Mouse (Mus musculus) lung, adult 2 months (tissue): ENCODE results near the gene Rnf145.

Experiments
- CTCF ChIP-seq: fragments of 200-500 bp; IDR thresholded peaks from 2 replicates; pipeline ENCODE4 v1.5.1; 2011; ENCODE audit warnings: mild to moderate bottlenecking, low read length, control low read depth; ENCODE audit not compliant: insufficient read depth
- POLR2A ChIP-seq: fragments of 200-500 bp; IDR thresholded peaks from 2 replicates; pipeline ENCODE4 v1.6.1; 2011; ENCODE audit warnings: low read depth, mild to moderate bottlenecking, control low read depth, low read length, borderline replicate concordance; ENCODE audit errors: extremely low read depth

DNA sequence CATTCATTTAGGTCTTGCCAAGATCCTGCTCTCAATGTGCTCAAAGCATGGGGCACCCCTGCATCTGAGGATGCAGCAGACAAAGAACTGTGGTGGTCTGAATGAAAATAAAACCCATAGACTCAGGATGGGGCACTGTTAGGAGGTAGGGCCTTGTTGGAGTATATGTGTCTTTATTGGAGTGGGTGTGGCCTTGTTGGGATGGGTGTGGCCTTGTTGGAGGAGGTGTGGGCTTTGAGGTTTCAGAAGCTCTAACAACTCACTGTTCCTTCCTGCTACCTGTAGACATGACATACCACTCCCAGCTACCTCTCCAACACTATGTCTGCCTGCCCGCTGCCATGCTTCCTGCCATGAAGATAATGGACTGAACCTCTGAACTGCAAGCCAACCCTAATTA is 29.6 kb upstream of the Rnf145 start:
- TF ChIP-seq CTCF (no peak), POLR2A (no peak)
